Mouse (Mus musculus): ENCODE data around the gene Mtf2. TPM values are rescaled to one million over a fixed set of nuclear protein-coding genes. Genes with fewer than 3 reads are reported as not detected.
"Not testable (repeated sequence)": the region's sequence is repeated elsewhere in the genome, so short reads cannot be mapped to it uniquely, and the experiment has no call there.

Mtf2 gene
- polyA plus RNA-seq, 1 experiment from 2014 or later: 52.3 TPM

DNA sequence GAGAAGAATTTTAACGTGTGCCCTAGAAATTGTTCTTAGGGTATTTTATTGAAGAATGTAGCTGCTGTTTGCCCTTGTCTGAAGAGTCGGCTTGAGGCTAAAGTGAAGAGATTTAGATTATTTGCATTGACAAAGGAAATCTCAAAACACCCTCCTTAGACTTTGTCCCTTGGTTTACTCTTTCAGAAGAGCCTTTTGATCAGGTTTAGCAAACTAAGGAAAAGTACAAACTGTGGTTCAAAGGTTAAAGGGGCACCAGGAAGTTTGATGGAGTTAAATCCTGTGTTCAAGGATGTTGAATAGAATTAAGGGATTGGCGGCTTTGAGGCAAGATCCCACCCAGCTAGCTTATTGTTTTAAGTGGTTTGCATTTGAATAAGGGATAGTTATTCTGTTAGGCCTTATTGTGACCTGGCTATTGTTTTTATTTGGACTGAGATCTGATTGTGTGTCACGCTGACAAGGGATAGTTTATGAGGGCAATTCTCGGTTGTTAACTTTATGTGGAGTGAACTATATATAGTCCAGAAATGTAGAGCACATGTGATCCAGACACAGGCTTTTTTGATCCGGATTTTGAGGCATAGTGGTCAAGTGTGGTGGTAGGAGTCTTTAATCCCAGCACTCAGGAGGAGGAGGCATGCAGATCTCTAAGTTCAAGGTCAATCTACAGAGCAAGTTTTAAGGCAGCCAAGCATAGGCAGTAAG is 11.5 kb downstream of the Mtf2 start:
- H3K27me3 ChIP-seq (replicated peaks; ENCODE audit: control insufficient read depth, insufficient read depth, low read length): no peaks in the 10 kb centered on the region
- no peak for TF ChIP-seq CTCF (IDR thresholded peaks at IDR 0.05; ENCODE audit: low read depth)
- no peak overlapping the region for H3K4me3 ChIP-seq (ENCODE audit: low read depth, low read length)
- H3K27ac ChIP-seq (ENCODE audit: low read depth, low read length): peak overlapping the region; percentile 63
- no peaks in the 10 kb centered on the region; the same call in 1 of the 2 replicates for H3K4me1 ChIP-seq (replicated peaks; ENCODE audit: control insufficient read depth, insufficient read depth, low read length)
- no peaks in the 10 kb centered on the region for H3K9me3 ChIP-seq (ENCODE audit: control insufficient read depth)
- H3K36me3 ChIP-seq (ENCODE audit: control insufficient read depth, insufficient read depth): peaks cover 24% of the 10 kb centered on the region
- no peak overlapping the region for H3K4me2 ChIP-seq (replicated peaks; ENCODE audit: low read depth)
- ATAC-seq: peak; percentile 83
- 42% methylated on average over 6 of the region's 6 CpGs for WGBS
- H3K9ac ChIP-seq (ENCODE audit: low read depth, low read length): no peak overlapping the region

DNA sequence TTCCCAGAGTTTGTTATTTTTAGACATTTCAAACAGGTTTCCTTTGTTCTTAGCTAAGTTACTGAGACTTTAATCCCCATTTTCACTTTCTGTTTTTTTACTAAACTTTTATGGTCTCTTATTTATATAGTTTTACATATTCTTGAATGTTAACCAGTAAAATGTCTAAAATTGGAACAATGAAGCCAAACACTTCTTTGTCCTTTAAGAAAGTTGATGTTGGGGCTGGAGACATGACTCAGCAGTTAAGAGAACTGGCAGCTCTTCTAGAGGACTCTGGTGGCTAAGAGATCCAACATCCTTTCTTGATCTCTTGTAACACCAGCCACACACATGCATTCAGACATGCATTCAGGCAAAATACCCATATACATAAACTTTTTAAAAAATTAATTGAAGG is 14.1 kb downstream of the Mtf2 start:
- H3K9ac ChIP-seq (ENCODE audit: low read depth, low read length): no peak overlapping the region
- H3K4me2 ChIP-seq (replicated peaks; ENCODE audit: low read depth): no peak overlapping the region
- no peak overlapping the region for H3K4me3 ChIP-seq (ENCODE audit: low read depth, low read length)
- H3K9me3 ChIP-seq (ENCODE audit: control insufficient read depth): no peaks in the 10 kb centered on the region
- no peak for TF ChIP-seq CTCF (IDR thresholded peaks at IDR 0.05; ENCODE audit: low read depth)
- no peak for ATAC-seq
- no peak overlapping the region for H3K27ac ChIP-seq (ENCODE audit: low read depth, low read length)
- H3K27me3 ChIP-seq (replicated peaks; ENCODE audit: control insufficient read depth, insufficient read depth, low read length): no peaks in the 10 kb centered on the region
- H3K36me3 ChIP-seq (ENCODE audit: control insufficient read depth, insufficient read depth): peaks cover 15% of the 10 kb centered on the region
- H3K4me1 ChIP-seq (replicated peaks; ENCODE audit: control insufficient read depth, insufficient read depth, low read length): no peaks in the 10 kb centered on the region; the same call in 1 of the 2 replicates

DNA sequence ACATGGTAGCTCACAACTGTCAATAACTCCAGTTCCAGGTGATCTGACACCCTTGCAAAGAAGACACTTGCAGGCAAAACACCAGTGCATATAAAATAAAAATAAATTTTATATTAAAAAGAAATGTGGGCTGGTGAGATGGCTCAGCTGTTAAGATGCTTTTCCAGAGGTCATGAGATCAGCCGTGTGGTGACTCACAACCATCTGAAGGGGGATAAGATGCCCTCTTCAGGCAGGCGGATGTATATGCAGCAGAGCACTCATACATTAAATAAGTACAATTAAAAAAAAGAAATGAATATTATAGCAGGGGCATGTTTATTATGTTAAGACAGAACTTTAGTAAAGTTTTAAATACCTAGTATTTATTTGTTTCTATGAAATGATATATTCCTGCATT is 16.9 kb downstream of the Mtf2 start:
- H3K4me1 ChIP-seq (replicated peaks; ENCODE audit: control insufficient read depth, insufficient read depth, low read length): no peaks in the 10 kb centered on the region; the same call in 1 of the 2 replicates
- H3K9me3 ChIP-seq (ENCODE audit: control insufficient read depth): no peaks in the 10 kb centered on the region
- 40% methylated on average over 2 of the region's 2 CpGs for WGBS
- H3K4me2 ChIP-seq (replicated peaks; ENCODE audit: low read depth): no peak overlapping the region
- H3K4me3 ChIP-seq (ENCODE audit: low read depth, low read length): no peak overlapping the region
- no peak overlapping the region for H3K9ac ChIP-seq (ENCODE audit: low read depth, low read length)
- no peaks in the 10 kb centered on the region for H3K27me3 ChIP-seq (replicated peaks; ENCODE audit: control insufficient read depth, insufficient read depth, low read length)
- no peak for ATAC-seq
- no peak overlapping the region for H3K27ac ChIP-seq (ENCODE audit: low read depth, low read length)
- H3K36me3 ChIP-seq (ENCODE audit: control insufficient read depth, insufficient read depth): peaks cover 17% of the 10 kb centered on the region
- peak; percentile 64 for TF ChIP-seq CTCF (IDR thresholded peaks at IDR 0.05; ENCODE audit: low read depth)

DNA sequence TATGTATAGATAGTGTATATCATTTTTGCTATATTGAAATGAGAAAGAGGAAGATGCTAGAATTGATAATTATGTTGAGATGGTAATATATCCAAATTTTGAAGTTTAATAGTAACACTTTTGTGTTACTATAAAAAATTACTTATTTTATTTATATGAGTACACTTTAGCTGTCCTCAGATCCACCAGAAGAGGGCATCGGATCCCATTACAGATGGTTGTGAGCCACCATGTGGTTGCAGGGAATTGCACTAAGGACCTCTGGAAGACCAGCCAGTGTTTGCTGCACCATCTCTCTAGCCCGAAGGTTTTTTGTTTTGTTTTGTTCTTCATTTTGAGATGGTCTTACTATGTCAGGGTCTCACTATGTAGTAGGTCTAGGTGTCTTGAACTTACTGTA is 20.0 kb downstream of the Mtf2 start:
- peaks cover 35% of the 10 kb centered on the region for H3K36me3 ChIP-seq (ENCODE audit: control insufficient read depth, insufficient read depth)
- WGBS: 94% methylated on average over 2 of the region's 2 CpGs

GRCm38 (mm10) chr5:108092731-108093130 is 27.3 kb downstream of the Mtf2 start:
- WGBS: 90% methylated on average over 8 of the region's 8 CpGs
- peaks cover 48% of the 10 kb centered on the region for H3K36me3 ChIP-seq (ENCODE audit: control insufficient read depth, insufficient read depth)
- not testable (repeated sequence) for ATAC-seq; H3K4me2 ChIP-seq (replicated peaks; ENCODE audit: low read depth); H3K27me3 ChIP-seq (replicated peaks; ENCODE audit: control insufficient read depth, insufficient read depth, low read length); H3K9ac ChIP-seq (ENCODE audit: low read depth, low read length); H3K4me3 ChIP-seq (ENCODE audit: low read depth, low read length); H3K4me1 ChIP-seq (replicated peaks; ENCODE audit: control insufficient read depth, insufficient read depth, low read length); H3K27ac ChIP-seq (ENCODE audit: low read depth, low read length); H3K9me3 ChIP-seq (ENCODE audit: control insufficient read depth)

More for the DNA sequence above, 20.0 kb downstream of the Mtf2 start:
- ATAC-seq: no peak
- Histone ChIP-seq H3K4me2 (replicated peaks; ENCODE audit: low read depth) (no peak overlapping the region), H3K9me3 (ENCODE audit: control insufficient read depth) (no peaks in the 10 kb centered on the region), H3K27me3 (replicated peaks; ENCODE audit: control insufficient read depth, insufficient read depth, low read length) (no peaks in the 10 kb centered on the region), H3K4me1 (replicated peaks; ENCODE audit: control insufficient read depth, insufficient read depth, low read length) (no peaks in the 10 kb centered on the region), H3K4me3 (ENCODE audit: low read depth, low read length) (no peak overlapping the region), H3K27ac (ENCODE audit: low read depth, low read length) (no peak overlapping the region), H3K9ac (ENCODE audit: low read depth, low read length) (no peak overlapping the region)
- peak; percentile 45 for TF ChIP-seq CTCF (IDR thresholded peaks at IDR 0.05; ENCODE audit: low read depth)

DNA sequence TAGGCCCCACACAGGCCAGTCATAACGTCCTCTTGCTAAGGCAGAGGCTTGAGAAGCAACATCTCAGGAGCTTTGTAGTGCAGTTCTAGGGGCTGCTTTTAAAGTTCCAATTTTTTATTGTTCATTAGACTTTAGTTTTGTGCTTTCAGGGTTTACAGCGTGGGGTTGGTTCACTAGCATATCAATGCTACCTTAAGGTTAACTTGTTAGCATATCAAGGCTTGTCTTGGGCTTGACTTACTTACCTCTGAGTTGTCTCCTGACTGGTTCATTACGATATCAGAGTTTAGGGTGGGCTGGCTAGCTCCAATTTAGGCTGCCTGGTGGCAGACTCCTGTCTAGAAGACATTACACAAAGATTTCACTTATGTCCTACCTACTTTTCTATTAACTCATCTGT is 32.2 kb downstream of the Mtf2 start:
- H3K9me3 ChIP-seq (ENCODE audit: control insufficient read depth): no peaks in the 10 kb centered on the region
- ATAC-seq: no peak
- H3K4me2 ChIP-seq (replicated peaks; ENCODE audit: low read depth): no peak overlapping the region
- no peak overlapping the region for H3K4me3 ChIP-seq (ENCODE audit: low read depth, low read length)
- WGBS: 96% methylated on average over 3 of the region's 3 CpGs
- H3K27ac ChIP-seq (ENCODE audit: low read depth, low read length): no peak overlapping the region
- no peak overlapping the region for H3K9ac ChIP-seq (ENCODE audit: low read depth, low read length)
- no peaks in the 10 kb centered on the region for H3K27me3 ChIP-seq (replicated peaks; ENCODE audit: control insufficient read depth, insufficient read depth, low read length)
- H3K4me1 ChIP-seq (replicated peaks; ENCODE audit: control insufficient read depth, insufficient read depth, low read length): no peaks in the 10 kb centered on the region
- H3K36me3 ChIP-seq (ENCODE audit: control insufficient read depth, insufficient read depth): peaks cover 49% of the 10 kb centered on the region
- no peak for TF ChIP-seq CTCF (IDR thresholded peaks at IDR 0.05; ENCODE audit: low read depth)
